Mouse (Mus musculus): ENCODE results near the gene Myo9b. TPM values are rescaled to one million over a fixed set of nuclear protein-coding genes. Genes with fewer than 3 reads are reported as not detected.

The Myo9b gene
- polyA plus RNA-seq, 1 experiment from 2014 or later: 16.0 TPM

GRCm38 (mm10) chr8:71367529-71368176 lies 95.1 kb downstream of the Myo9b start:
- H3K4me3 ChIP-seq (ENCODE audit: low read depth, low read length): peak overlapping the region; percentile 51
- peaks cover 6% of the 10 kb centered on the region; the same call in 1 of the 2 replicates for H3K36me3 ChIP-seq (ENCODE audit: control insufficient read depth, insufficient read depth, low read length)
- ATAC-seq (ENCODE audit: low read depth): no peak
- H3K4me1 ChIP-seq (ENCODE audit: control insufficient read depth, insufficient read depth, low read length): peaks cover 13% of the 10 kb centered on the region
- WGBS: 60% methylated on average over 17 of the region's 17 CpGs
- peak overlapping the region; percentile 62 for H3K9ac ChIP-seq (replicated peaks; ENCODE audit: low read depth, low read length)
- no peaks in the 10 kb centered on the region for H3K9me3 ChIP-seq (ENCODE audit: control insufficient read depth, low read length)
- no peaks in the 10 kb centered on the region for H3K27me3 ChIP-seq (ENCODE audit: control insufficient read depth, insufficient read depth, low read length)
- peak overlapping the region; percentile 86 for H3K4me2 ChIP-seq (ENCODE audit: low read depth, low read length)
- peak overlapping the region; percentile 93 for H3K27ac ChIP-seq (ENCODE audit: low read depth, low read length)

GRCm38 (mm10) chr8:71368366-71368765 lies 95.9 kb downstream of the Myo9b start:
- no peak overlapping the region for H3K27ac ChIP-seq (ENCODE audit: low read depth, low read length)
- H3K4me3 ChIP-seq (ENCODE audit: low read depth, low read length): no peak overlapping the region
- no peak overlapping the region for H3K9ac ChIP-seq (replicated peaks; ENCODE audit: low read depth, low read length)
- peaks cover 6% of the 10 kb centered on the region; the same call in 1 of the 2 replicates for H3K36me3 ChIP-seq (ENCODE audit: control insufficient read depth, insufficient read depth, low read length)
- H3K9me3 ChIP-seq (ENCODE audit: control insufficient read depth, low read length): no peaks in the 10 kb centered on the region
- H3K27me3 ChIP-seq (ENCODE audit: control insufficient read depth, insufficient read depth, low read length): no peaks in the 10 kb centered on the region
- ATAC-seq (ENCODE audit: low read depth): no peak
- peaks cover 13% of the 10 kb centered on the region for H3K4me1 ChIP-seq (ENCODE audit: control insufficient read depth, insufficient read depth, low read length)
- no peak overlapping the region for H3K4me2 ChIP-seq (ENCODE audit: low read depth, low read length)

GRCm38 (mm10) chr8:71369040-71369718 lies 96.7 kb downstream of the Myo9b start:
- ATAC-seq (ENCODE audit: low read depth): no peak
- no peak overlapping the region for H3K9ac ChIP-seq (replicated peaks; ENCODE audit: low read depth, low read length)
- H3K27ac ChIP-seq (ENCODE audit: low read depth, low read length): no peak overlapping the region
- WGBS: 92% methylated on average over 10 of the region's 10 CpGs
- peaks cover 10% of the 10 kb centered on the region; the same call in 1 of the 2 replicates for H3K36me3 ChIP-seq (ENCODE audit: control insufficient read depth, insufficient read depth, low read length)
- no peaks in the 10 kb centered on the region for H3K27me3 ChIP-seq (ENCODE audit: control insufficient read depth, insufficient read depth, low read length)
- H3K9me3 ChIP-seq (ENCODE audit: control insufficient read depth, low read length): no peaks in the 10 kb centered on the region
- no peak overlapping the region for H3K4me3 ChIP-seq (ENCODE audit: low read depth, low read length)
- H3K4me2 ChIP-seq (ENCODE audit: low read depth, low read length): no peak overlapping the region
- peaks cover 13% of the 10 kb centered on the region for H3K4me1 ChIP-seq (ENCODE audit: control insufficient read depth, insufficient read depth, low read length)

GRCm38 (mm10) chr8:71370711-71371235 lies 98.3 kb downstream of the Myo9b start:
- peak overlapping the region; percentile 78; the same call in 1 of the 2 replicates for H3K27ac ChIP-seq (ENCODE audit: low read depth, low read length)
- H3K27me3 ChIP-seq (ENCODE audit: control insufficient read depth, insufficient read depth, low read length): no peaks in the 10 kb centered on the region
- peak overlapping the region; percentile 49 for H3K4me3 ChIP-seq (ENCODE audit: low read depth, low read length)
- H3K4me2 ChIP-seq (ENCODE audit: low read depth, low read length): peak overlapping the region; percentile 50
- 32% methylated on average over 5 of the region's 5 CpGs for WGBS
- no peaks in the 10 kb centered on the region for H3K9me3 ChIP-seq (ENCODE audit: control insufficient read depth, low read length)
- no peak for ATAC-seq (ENCODE audit: low read depth)
- H3K9ac ChIP-seq (replicated peaks; ENCODE audit: low read depth, low read length): peak overlapping the region; percentile 43
- peaks cover 15% of the 10 kb centered on the region; the same call in 1 of the 2 replicates for H3K36me3 ChIP-seq (ENCODE audit: control insufficient read depth, insufficient read depth, low read length)
- H3K4me1 ChIP-seq (ENCODE audit: control insufficient read depth, insufficient read depth, low read length): peaks cover 20% of the 10 kb centered on the region

- ATAC-seq (ENCODE audit: low read depth): peak; percentile 84
- Histone ChIP-seq H3K27me3 (ENCODE audit: control insufficient read depth, insufficient read depth, low read length) (no peaks in the 10 kb centered on the region), H3K9ac (replicated peaks; ENCODE audit: low read depth, low read length) (peak within 1 kb of the TSS; percentile 43), H3K4me2 (ENCODE audit: low read depth, low read length) (peak within 1 kb of the TSS; percentile 50), H3K4me3 (ENCODE audit: low read depth, low read length) (peak within 1 kb of the TSS; percentile 49), H3K36me3 (ENCODE audit: control insufficient read depth, insufficient read depth, low read length) (peaks cover 15% of the 10 kb centered on the region; the same call in 1 of the 2 replicates), H3K27ac (ENCODE audit: low read depth, low read length) (peak within 1 kb of the TSS; percentile 78), H3K4me1 (ENCODE audit: control insufficient read depth, insufficient read depth, low read length) (peaks cover 25% of the 10 kb centered on the region), H3K9me3 (ENCODE audit: control insufficient read depth, low read length) (no peaks in the 10 kb centered on the region)
- WGBS: under 1% methylated on average over 68 of the region's 68 CpGs
Observed at GRCm38 (mm10) chr8:71371236-71371848, 98.8 kb downstream of the Myo9b start, which contains the start of gene Ocel1. Gene Ocel1, plus strand, starts transcription at chr8:71371298.

- ATAC-seq (ENCODE audit: low read depth): no peak
- H3K4me1 ChIP-seq (ENCODE audit: control insufficient read depth, insufficient read depth, low read length): peaks cover 28% of the 10 kb centered on the region
- H3K9me3 ChIP-seq (ENCODE audit: control insufficient read depth, low read length): no peaks in the 10 kb centered on the region
- no peak overlapping the region for H3K4me3 ChIP-seq (ENCODE audit: low read depth, low read length)
- H3K36me3 ChIP-seq (ENCODE audit: control insufficient read depth, insufficient read depth, low read length): peaks cover 15% of the 10 kb centered on the region; the same call in 1 of the 2 replicates
- WGBS: 85% methylated on average over 12 of the region's 12 CpGs
- H3K27ac ChIP-seq (ENCODE audit: low read depth, low read length): no peak overlapping the region
- no peak overlapping the region for H3K4me2 ChIP-seq (ENCODE audit: low read depth, low read length)
- no peak overlapping the region for H3K9ac ChIP-seq (replicated peaks; ENCODE audit: low read depth, low read length)
- no peaks in the 10 kb centered on the region for H3K27me3 ChIP-seq (ENCODE audit: control insufficient read depth, insufficient read depth, low read length)
Observed at GRCm38 (mm10) chr8:71372427-71372826, 99.9 kb downstream of the Myo9b start.

- Histone ChIP-seq H3K9me3 (ENCODE audit: control insufficient read depth, low read length) (no peaks in the 10 kb centered on the region), H3K27me3 (ENCODE audit: control insufficient read depth, insufficient read depth, low read length) (no peaks in the 10 kb centered on the region), H3K36me3 (ENCODE audit: control insufficient read depth, insufficient read depth, low read length) (peaks cover 15% of the 10 kb centered on the region; the same call in 1 of the 2 replicates), H3K4me1 (ENCODE audit: control insufficient read depth, insufficient read depth, low read length) (peaks cover 22% of the 10 kb centered on the region), H3K27ac (ENCODE audit: low read depth, low read length) (no peak overlapping the region), H3K4me2 (ENCODE audit: low read depth, low read length) (no peak overlapping the region), H3K9ac (replicated peaks; ENCODE audit: low read depth, low read length) (no peak overlapping the region), H3K4me3 (ENCODE audit: low read depth, low read length) (no peak overlapping the region)
- 93% methylated on average over 3 of the region's 3 CpGs for WGBS
- ATAC-seq (ENCODE audit: low read depth): no peak
Observed at GRCm38 (mm10) chr8:71373000-71373399, 100.5 kb downstream of the Myo9b start.

- Histone ChIP-seq H3K4me2 (ENCODE audit: low read depth, low read length) (no peak overlapping the region), H3K27ac (ENCODE audit: low read depth, low read length) (no peak overlapping the region; the same call in 1 of the 2 replicates)
- no peak for ATAC-seq (ENCODE audit: low read depth)
Observed at GRCm38 (mm10) chr8:71374616-71375206, 102.2 kb downstream of the Myo9b start.

More at GRCm38 (mm10) chr8:71374616-71375206, 102.2 kb downstream of the Myo9b start:
- no peaks in the 10 kb centered on the region for H3K9me3 ChIP-seq (ENCODE audit: control insufficient read depth, low read length)
- no peaks in the 10 kb centered on the region for H3K27me3 ChIP-seq (ENCODE audit: control insufficient read depth, insufficient read depth, low read length)
- WGBS: 82% methylated on average over 17 of the region's 17 CpGs
- H3K36me3 ChIP-seq (ENCODE audit: control insufficient read depth, insufficient read depth, low read length): peaks cover 9% of the 10 kb centered on the region; the same call in 1 of the 2 replicates
- no peak overlapping the region for H3K4me3 ChIP-seq (ENCODE audit: low read depth, low read length)
- H3K4me1 ChIP-seq (ENCODE audit: control insufficient read depth, insufficient read depth, low read length): peaks cover 33% of the 10 kb centered on the region
- 0 out of 2 replicates have a peak overlapping the region, but pooled peaks have one; percentile 28 for H3K9ac ChIP-seq (replicated peaks; ENCODE audit: low read depth, low read length)

Measured in neural tube, embryonic 14.5 days (tissue).